ENCODE assay signal across 8 mouse cellular contexts in genomic region chr13:41002001-41002400, GRCm38 (mm10). TPM values are rescaled to one million over a fixed set of nuclear protein-coding genes. Genes with fewer than 3 reads are reported as not detected.
DNase-seq lines count a peak whose midpoint lies in the region; ATAC-seq and TF ChIP-seq lines count a peak whose summit lies in the region.

No protein-coding gene starts in this region.

- DNase-seq in gastrocnemius, adult 2 months: no peak
- DNase-seq in gastrocnemius, postnatal 14 days: no peak
- DNase-seq in hindbrain, embryonic 11.5 days (ENCODE audit: low spot score): no peak
- DNase-seq in liver, postnatal 0 days: no peak
- no peak for DNase-seq in frontal cortex, postnatal 14 days (ENCODE audit: low spot score in 2 of 2)
- DNase-seq in gastrocnemius, postnatal 25 days: no peak
- no peak for DNase-seq in frontal cortex, postnatal 25 days (ENCODE audit: low spot score in 2 of 2)

- intact Hi-C loops in gastrocnemius, adult 2 months (cut with DNase I): no loop called here
- intact Hi-C loops in gastrocnemius, postnatal 14 days (cut with DNase I; ENCODE audit: low total_unique reads): no loop called here

- no peak for TF ChIP-seq CTCF in gastrocnemius, adult 2 months (IDR thresholded peaks at IDR 0.05)
- TF ChIP-seq CTCF in E14TG2a.4 (conservative IDR thresholded peaks at IDR 0.05; ENCODE audit: low read length): no peak
- no peak for TF ChIP-seq CTCF in liver, postnatal 0 days (IDR thresholded peaks at IDR 0.05; ENCODE audit: low read depth)

- no peaks in the 10 kb centered on the region for H3K9me3 ChIP-seq in E14TG2a.4 (ENCODE audit: low read length)
- H3K9me3 ChIP-seq in hindbrain, embryonic 11.5 days (ENCODE audit: control insufficient read depth, low read length): no peaks in the 10 kb centered on the region
- H3K9me3 ChIP-seq in liver, postnatal 0 days (ENCODE audit: low read length): no peaks in the 10 kb centered on the region

- 88% methylated on average over 5 of the region's 5 CpGs for WGBS in hindbrain, embryonic 11.5 days
- 72% methylated on average over 5 of the region's 5 CpGs for WGBS in liver, postnatal 0 days (ENCODE audit: insufficient replicate concordance)

- H3K9ac ChIP-seq in hindbrain, embryonic 11.5 days (ENCODE audit: low read depth, low read length): no peak overlapping the region
- H3K9ac ChIP-seq in liver, postnatal 0 days (replicated peaks): 0 out of 2 replicates have a peak overlapping the region, but pooled peaks have one; percentile 5

- H3K27me3 ChIP-seq in E14TG2a.4 (ENCODE audit: insufficient read depth, low read length): no peaks in the 10 kb centered on the region
- H3K27me3 ChIP-seq in hindbrain, embryonic 11.5 days (ENCODE audit: control insufficient read depth, insufficient read depth, low read length): no peaks in the 10 kb centered on the region
- H3K27me3 ChIP-seq in liver, postnatal 0 days (ENCODE audit: insufficient read depth, low read length): no peaks in the 10 kb centered on the region

- no peak overlapping the region; the same call in 1 of the 2 replicates for H3K27ac ChIP-seq in gastrocnemius, adult 2 months
- H3K27ac ChIP-seq in hindbrain, embryonic 11.5 days (ENCODE audit: low read depth, low read length): no peak overlapping the region
- H3K27ac ChIP-seq in liver, postnatal 0 days (ENCODE audit: low read depth): no peak overlapping the region

- peak overlapping the region; percentile 87 for H3K4me2 ChIP-seq in hindbrain, embryonic 11.5 days (replicated peaks; ENCODE audit: low read depth, low read length)
- H3K4me2 ChIP-seq in liver, postnatal 0 days (ENCODE audit: low read depth, low read length): peak overlapping the region; percentile 98

- TF ChIP-seq EP300 in liver, postnatal 0 days (IDR thresholded peaks at IDR 0.05; ENCODE audit: low read depth): no peak

- ATAC-seq in hindbrain, embryonic 11.5 days (ENCODE audit: low FRiP score): no peak
- ATAC-seq in liver, postnatal 0 days: no peak

- H3K36me3 ChIP-seq in E14TG2a.4 (ENCODE audit: insufficient read depth, low read length): peaks cover 46% of the 10 kb centered on the region
- H3K36me3 ChIP-seq in hindbrain, embryonic 11.5 days (ENCODE audit: control insufficient read depth, insufficient read depth, low read length): no peaks in the 10 kb centered on the region
- H3K36me3 ChIP-seq in liver, postnatal 0 days (replicated peaks; ENCODE audit: insufficient read depth, low read length): peaks cover 24% of the 10 kb centered on the region

- peaks cover 44% of the 10 kb centered on the region for H3K4me1 ChIP-seq in E14TG2a.4 (replicated peaks; ENCODE audit: low read depth, low read length)
- H3K4me1 ChIP-seq in hindbrain, embryonic 11.5 days (replicated peaks; ENCODE audit: control insufficient read depth, insufficient read depth, low read length): no peaks in the 10 kb centered on the region; the same call in 1 of the 2 replicates
- H3K4me1 ChIP-seq in liver, postnatal 0 days (ENCODE audit: insufficient read depth): peaks cover 31% of the 10 kb centered on the region

- H3K4me3 ChIP-seq in gastrocnemius, adult 2 months: peak overlapping the region; percentile 81
- H3K4me3 ChIP-seq in E14TG2a.4 (replicated peaks; ENCODE audit: low read length): peak overlapping the region; percentile 100
- peak overlapping the region; percentile 95; the same call in 1 of the 2 replicates for H3K4me3 ChIP-seq in hindbrain, embryonic 11.5 days (ENCODE audit: low read depth, low read length)
- peak overlapping the region; percentile 82 for H3K4me3 ChIP-seq in liver, postnatal 0 days (ENCODE audit: low read depth, low read length)

RNA-seq across cellular contexts. Expression of gene Pak1ip1, which starts 1.2 kb away (rescaled TPM):
- total RNA-seq in gastrocnemius, adult 2 months (2021): 10 to 100 TPM; 25.5 to 25.8 TPM
- total RNA-seq in gastrocnemius, postnatal 14 days (2021): 10 to 100 TPM; 23.2 to 26.0 TPM
- polyA plus RNA-seq in hindbrain, embryonic 11.5 days (2014; fragmentation: Nextera tagmentation; extraction: Ambion mirVana): 90.7 and 94.8 TPM in 2 replicates
- 43.1 and 45.8 TPM in 2 replicates for polyA plus RNA-seq in liver, postnatal 0 days (2015; fragmentation: Nextera tagmentation; extraction: Ambion mirVana)
- 10 to 100 TPM; 24.5 to 26.3 TPM for total RNA-seq in gastrocnemius, postnatal 25 days (2021)

RNA-seq across cellular contexts. Expression of gene Tmem14c, which starts 14.1 kb away (rescaled TPM):
- 10 to 100 TPM; 66.9 to 86.2 TPM for total RNA-seq in gastrocnemius, adult 2 months (2021)
- 10 to 100 TPM; 70.5 to 72.3 TPM for total RNA-seq in gastrocnemius, postnatal 14 days (2021)
- polyA plus RNA-seq in hindbrain, embryonic 11.5 days (2014; fragmentation: Nextera tagmentation; extraction: Ambion mirVana): 201 and 205 TPM in 2 replicates
- 383 and 408 TPM in 2 replicates for polyA plus RNA-seq in liver, postnatal 0 days (2015; fragmentation: Nextera tagmentation; extraction: Ambion mirVana)
- 10 to 100 TPM; 80.7 to 82.9 TPM for total RNA-seq in gastrocnemius, postnatal 25 days (2021)
